Mouse (Mus musculus) megakaryocyte, embryonic 14.5 days (primary cell): Measurements from ENCODE around the gene Haus3.

ENCODE experiments used
- FLI1 ChIP-seq: IDR thresholded peaks from 2 replicates; pipeline ENCODE4 v1.6.1; 2012; ENCODE audit warnings: low read length, inconsistent platforms, mixed read lengths
- GATA1 ChIP-seq: IDR thresholded peaks from 3 replicates; pipeline ENCODE4 v1.6.1; 2012; ENCODE audit warnings: mixed read lengths, low read length, inconsistent platforms, borderline replicate concordance

- TF ChIP-seq GATA1 (no peak), FLI1 (no peak)
Measured at GRCm38 (mm10) chr5:34207503-34207902, 38.2 kb upstream of the Haus3 start.
